Mouse (Mus musculus): ENCODE measurements at regions not wholly inside any gene's neighbourhood (a gene's known extent, or its start where the extent isn't known, plus 50 kb on each side); places are given as distances from the start of the nearest gene placed in this dataset.

DNA sequence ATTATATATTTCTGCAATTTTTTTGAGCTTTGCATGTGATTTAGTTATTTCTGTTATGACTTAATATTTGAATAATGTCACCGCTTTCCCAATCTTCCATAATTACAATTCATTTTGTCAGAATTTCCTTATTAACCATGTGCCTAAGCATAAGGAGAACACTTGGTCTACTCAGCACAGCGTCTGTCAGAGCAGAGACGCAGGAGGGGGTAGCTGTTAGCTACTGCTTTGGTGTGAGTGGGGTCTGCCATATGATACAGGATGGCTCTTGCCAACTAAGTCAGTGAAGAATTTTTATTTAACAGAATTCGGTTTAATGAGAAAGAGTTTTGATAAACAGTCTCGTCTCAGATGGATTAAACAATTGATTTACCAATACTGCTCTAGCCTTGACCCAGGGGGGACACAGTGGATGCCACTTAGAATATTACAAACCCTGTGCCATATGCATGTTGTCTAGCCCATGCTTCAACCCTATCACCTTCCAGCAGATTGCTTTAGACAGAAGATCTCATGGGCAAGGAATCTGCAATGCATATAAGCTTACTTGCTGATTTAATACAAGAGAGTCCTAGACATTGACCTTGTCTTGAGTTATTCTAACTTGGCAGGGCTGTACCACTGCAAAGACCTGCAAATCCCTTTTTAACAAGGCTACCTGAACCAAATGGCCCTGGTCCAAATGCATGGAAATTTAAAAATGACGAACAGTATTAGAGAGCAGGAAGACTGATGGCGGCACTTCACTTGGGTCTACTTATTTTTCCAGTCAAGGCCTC is 434.9 kb downstream of the Rnf144b start:
- DNase-seq (ENCODE audit: inconsistent age in 2 of 2, low spot score in 1 of 2) = no peak

DNA sequence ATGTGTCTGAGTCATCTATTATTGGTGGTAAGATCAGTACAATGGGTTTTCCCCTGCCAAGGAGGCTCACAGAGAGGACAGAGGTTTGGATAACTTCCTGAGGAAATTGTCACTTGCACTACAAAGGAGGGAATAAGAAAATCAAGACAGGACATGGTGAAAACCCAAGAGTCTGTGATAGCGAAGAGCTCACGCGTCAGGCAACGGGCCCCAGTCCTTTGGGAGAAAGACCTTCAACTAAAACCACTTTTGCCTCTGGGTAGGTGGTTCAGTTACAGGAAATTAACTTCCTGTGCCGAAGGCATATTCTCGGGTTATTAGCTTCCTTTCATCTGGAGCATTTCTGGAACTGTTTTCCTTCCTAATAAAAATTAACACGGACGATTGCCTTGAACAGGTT is 440.4 kb downstream of the Rnf144b start:
- DNase-seq (ENCODE audit: inconsistent age in 2 of 2, low spot score in 1 of 2) = no peak

DNA sequence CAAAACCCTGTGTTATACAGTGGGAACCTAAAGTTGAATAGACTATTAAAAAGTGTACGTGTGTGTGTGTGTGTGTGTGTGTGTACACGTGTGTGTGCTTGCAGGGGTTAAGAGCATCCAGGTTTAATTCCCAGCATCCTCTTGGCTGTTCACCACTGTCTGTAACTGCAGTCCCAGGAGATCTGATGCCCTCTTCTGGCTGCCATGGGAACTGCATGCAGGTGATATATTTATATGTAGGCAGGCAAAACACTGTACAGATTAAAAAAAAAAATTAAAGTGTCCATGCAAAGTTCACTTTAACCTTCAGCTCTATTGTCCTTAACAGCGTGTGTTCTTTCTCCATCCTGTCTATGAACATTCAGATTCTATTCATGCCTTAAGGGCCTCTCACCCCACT is 454.1 kb downstream of the Rnf144b start:
- peak in 1 of 2 experiments; percentile 30 for DNase-seq (ENCODE audit: inconsistent age in 2 of 2, low spot score in 1 of 2)

DNA sequence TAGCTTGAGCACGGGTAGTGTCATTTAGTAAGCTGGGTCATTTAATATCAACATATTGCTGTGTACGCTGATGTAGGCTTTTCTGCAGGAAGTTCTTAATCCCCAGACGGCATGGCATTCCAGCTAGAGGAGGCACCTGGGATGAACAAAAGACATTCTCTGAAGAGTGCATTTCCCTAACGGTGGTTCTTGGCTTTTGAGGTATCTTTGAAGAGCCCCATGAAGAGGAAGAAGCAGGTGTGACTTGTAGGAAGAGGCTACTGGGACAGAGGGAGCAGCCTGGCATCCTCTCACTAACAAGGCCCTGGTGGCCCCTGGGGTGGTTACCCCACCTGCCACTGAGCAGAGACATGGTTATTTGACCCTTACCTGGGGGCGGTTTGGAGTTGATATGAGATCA is 457.7 kb downstream of the Rnf144b start:
- DNase-seq (ENCODE audit: inconsistent age in 2 of 2, low spot score in 1 of 2) = no peak

DNA sequence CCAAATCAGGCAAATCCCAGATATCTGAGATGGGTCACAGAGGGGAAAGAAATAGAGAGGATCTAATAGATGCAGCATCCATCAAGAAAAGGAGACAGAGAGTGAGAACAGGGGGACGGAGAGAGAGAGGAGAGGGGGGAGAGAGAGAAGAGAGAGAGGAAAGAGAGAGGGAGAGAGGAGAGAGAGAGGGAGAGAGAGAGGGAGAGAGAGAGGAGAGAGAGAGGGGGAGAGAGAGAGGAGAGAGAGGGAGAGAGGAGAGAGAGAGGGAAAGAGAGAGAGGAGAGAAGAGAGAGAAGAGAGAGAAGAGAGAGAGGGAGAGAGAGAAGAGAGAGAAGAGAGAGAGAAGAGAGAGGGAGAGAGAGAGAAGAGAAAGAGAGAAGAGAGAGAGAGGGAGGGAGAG is 462.7 kb downstream of the Rnf144b start:
- no peak for DNase-seq (ENCODE audit: inconsistent age in 2 of 2, low spot score in 1 of 2)

DNA sequence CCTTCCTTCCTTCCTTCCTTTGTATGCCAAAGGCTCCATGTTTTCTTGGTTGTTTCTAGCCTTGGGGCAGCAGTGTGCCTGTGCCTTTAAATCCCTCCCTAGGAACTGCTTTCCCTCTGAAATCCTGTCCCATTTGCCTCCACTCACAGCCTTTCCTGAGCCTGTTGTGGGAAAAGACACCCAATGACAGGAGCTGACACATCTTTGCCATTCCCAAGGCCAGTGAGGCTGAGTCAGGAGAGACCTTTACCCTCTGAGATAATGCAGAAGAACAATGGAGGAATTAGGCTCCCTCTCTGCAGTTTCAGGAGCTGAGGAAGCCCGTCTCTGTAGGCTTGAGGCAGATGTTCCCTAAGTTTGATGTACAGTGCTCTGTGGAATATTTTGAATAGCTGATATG is 480.2 kb downstream of the Rnf144b start:
- peak; percentile 61 to 82 for DNase-seq (ENCODE audit: inconsistent age in 2 of 2, low spot score in 1 of 2)

DNA sequence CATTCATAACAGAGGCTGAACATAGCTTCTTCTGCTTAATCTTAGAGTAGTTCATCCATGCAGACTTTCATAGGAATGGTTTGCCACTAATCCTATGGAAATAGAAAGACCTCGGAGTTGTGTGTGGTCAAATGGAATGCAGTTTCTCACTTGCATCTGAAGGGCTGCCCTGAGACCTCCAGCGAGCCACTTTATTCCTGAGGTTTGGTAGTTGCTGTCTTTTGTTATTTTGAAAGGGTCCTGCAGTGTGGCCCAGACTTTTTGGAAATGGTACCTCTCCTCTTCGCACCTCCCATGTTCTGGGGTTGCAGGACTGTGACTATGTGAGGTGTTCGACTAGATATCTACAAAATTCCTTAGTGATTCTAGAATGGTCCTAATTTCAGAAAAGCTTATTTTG is 489.0 kb downstream of the Rnf144b start:
- DNase-seq (ENCODE audit: inconsistent age in 2 of 2, low spot score in 1 of 2) = no peak

DNA sequence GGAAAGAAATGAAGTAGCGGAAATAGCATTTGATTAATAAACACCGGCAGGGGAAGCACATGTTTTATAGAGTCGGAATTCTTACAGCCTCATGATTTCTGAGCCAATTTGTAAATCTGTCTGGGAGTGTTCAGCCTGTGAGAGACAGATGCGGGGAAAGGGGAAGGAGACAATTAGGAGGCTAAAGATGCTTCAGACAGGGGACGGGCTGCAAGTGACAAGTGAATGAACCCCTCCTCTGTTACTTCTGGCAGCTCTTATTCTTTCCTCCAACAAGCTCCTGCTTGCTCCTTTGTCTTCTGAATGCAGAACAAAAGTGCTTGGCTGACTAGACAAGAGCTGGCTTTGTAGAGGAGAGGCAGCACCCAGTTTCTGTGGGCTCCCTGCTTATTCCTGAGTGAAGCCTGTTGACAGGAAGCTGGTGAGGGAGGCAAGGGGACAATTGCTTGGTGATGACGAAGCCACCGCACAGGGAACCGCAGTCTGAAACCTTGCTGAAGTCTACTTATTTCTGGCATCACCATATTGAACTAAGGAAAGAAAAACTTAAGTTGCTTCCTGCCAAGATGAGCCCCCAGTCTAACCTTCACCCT is 514.2 kb downstream of the Rnf144b start:
- DNase-seq (ENCODE audit: inconsistent age in 2 of 2, low spot score in 1 of 2) = no peak

DNA sequence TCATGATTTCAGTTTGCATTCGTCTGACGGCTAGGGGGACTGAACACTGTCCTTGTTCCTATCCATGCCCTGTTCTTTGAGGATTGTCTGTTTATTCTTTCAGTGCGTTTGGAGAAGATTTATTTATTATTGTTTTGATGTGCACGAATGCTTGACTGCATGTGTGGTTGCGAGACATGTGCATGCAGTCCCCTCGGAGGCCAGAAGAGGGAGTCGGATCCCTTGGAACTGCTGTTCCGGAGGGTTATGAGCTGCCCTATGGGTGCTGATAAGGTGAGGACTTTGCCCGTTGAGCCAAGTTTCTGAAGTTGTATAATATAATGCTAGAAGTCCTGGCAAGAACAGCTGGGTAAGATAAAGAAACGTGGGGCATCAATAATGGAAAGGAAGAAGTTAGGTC is 519.9 kb downstream of the Rnf144b start:
- DNase-seq (ENCODE audit: inconsistent age in 2 of 2, low spot score in 1 of 2) = no peak

DNA sequence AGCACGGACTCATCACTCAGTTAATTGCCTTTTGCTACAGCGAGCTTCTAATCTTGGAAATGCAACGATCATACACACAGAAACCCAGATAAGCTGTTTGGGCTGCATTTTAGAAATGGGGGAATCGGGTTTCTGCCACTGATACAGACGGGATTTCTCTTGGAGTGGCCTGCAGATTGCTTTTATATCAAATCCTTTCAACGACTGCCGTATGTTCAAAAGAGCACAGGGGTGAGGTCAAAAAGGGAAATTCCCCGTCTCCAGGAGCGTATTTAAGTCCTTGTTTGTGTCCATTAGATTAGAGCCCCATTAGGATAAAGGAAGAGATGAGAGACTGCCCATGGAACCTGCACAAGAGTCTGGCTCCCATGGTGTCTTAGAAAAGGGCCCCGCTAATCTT is 522.6 kb downstream of the Rnf144b start:
- DNase-seq (ENCODE audit: inconsistent age in 2 of 2, low spot score in 1 of 2) = no peak

DNA sequence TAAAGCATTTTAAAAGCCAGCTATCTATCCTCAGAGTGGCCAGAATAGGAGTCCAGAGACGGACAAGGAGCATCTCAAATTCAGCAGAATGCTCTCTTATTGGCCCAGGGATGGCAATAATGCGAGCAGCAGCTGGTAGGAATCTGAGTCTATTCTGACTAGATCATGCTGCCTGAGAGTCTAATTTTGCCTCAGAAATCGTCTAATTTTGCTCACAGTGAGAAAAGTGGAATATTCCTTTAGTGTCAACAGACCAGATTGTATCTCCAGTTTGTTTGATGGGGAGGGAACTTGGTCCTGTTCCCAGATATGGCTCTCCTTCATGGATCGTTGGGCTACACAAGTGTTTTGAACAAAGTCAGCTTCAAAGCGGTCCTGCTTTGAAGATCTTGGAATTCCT is 525.2 kb downstream of the Rnf144b start:
- no peak for DNase-seq (ENCODE audit: inconsistent age in 2 of 2, low spot score in 1 of 2)

DNA sequence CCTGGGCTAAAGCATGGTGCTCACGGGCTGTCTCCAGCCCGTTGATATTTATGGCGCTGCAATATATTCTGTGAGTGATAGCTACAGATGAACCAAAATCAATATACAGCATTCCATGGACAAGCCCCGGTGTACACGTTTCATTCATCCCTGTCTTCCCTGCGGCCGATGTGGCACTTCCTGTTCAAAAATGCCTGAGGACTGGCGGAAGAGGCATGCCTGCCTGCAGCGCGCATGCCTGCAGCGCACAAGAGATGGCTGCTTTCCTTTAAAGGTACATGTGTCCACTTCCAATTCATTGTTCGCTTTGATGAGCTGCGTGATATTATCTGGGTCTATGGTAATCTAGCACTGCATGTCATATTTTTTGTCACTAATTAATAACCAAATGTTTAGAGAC is 527.6 kb downstream of the Rnf144b start:
- DNase-seq (ENCODE audit: inconsistent age in 2 of 2, low spot score in 1 of 2) = no peak

DNA sequence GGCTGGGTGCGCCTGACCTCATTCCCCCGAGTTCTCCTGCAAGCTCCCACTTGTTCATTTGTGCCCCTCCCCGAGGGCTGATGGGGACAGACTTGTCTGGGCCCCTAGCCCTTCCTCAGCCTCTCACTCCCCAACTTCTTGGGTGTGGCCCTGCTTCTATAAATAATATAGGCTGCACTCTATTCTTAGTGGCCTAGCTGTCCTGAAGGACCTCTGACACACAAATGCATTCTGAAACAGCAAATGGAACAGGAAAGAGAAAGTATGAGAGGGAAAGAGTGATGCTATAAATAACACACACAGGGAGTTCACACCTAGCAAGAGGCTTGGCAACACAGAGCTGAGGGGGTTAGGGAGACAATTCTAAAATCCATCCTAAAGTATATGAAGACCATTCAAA is 544.0 kb downstream of the Rnf144b start:
- DNase-seq (ENCODE audit: inconsistent age in 2 of 2, low spot score in 1 of 2) = no peak

DNA sequence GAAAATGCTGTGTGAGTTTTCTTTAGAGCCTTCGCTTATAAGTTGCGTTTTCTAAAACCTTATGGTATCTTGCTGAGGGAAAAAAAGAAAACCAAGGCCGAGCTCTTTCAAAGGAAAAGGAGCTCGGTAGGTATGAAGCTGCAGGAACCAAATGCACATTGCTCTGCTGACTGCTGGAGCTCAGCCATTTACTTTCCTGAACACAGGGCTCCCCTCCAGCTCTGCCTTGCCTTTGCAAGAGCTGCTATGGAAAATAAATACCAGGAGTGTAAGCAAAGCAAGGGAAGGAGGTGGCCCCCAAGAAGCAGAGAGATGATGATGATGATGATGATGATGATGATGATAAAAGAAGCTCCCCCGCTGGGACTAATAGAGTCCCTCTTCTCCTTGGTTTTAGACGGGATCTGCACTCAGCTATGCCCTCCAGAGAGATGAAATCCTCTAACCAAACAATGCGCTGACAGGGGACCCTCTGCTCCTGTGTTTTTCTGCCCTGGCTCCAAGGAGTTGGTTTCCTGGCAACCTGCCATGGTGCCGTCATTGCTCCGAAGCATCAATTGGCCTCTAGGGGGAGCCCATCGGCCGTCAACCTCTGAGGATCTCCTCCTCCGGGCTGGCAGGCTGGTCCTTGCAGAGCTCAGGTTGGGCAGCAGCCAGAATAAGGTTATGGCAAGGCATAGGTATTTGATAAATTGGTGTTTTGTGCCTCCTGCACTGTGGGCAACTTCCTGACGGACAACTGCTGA is 544.7 kb downstream of the Rnf144b start:
- peak; percentile 89 to 96 for DNase-seq (ENCODE audit: inconsistent age in 2 of 2, low spot score in 1 of 2)

DNA sequence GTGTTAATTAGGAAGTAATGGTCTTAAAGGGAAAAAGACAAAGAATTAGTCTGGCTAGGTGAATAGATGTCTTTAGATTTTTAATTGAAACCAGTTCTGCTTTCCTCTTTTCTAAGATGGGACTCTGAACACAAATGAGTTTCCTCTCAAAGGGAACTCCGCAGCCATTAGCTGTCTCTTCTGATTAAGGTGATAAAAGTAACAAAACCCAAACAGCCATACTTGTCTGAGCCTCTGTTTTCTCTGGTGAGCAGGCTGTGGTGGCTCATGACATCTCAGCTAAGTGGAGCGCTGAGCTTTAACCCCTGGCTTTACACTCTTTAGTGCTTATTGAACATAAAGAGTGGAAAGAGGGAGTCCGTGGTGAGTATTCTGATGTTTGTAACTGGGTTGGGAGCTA is 565.7 kb downstream of the Rnf144b start:
- DNase-seq (ENCODE audit: inconsistent age in 2 of 2, low spot score in 1 of 2) = no peak

DNA sequence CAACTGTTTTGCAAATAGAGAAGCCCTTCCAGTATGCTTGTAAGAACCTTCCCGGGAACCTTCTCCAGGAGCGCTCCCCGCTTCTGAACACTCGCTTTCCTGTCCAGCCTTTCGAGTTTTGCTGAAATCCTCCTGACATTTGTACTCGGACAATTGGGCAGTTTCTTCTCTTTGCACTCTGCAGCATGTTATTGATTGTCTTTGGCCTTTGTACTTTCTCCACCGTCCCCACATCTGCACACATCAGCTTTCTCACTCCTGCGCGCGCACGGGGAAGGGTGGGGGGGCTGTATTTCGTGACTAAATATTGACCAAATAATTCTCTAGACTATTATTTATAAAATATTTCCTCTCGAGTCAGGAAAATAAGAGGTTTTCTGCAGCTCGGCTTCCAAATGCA is 567.2 kb upstream of the Id4 start:
- DNase-seq (ENCODE audit: inconsistent age in 2 of 2, low spot score in 1 of 2) = no peak

DNA sequence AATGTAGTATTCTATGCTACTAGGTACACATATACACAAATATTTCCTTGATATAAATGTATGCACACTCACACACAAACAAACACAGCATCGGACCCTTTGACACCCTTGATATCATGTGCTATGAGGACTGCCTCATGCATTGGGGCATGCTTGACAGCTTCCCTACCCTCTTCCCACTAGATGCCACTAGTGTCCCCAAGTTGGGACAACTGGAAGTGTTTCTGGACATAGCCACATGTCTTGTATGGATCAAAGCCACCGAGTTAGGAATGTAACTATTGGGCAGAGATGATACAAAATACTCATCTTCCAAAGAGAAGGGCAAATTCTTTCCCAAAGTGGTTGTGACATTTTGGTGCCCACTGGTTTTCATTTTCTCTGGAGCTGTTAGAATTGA is 565.2 kb upstream of the Id4 start:
- no peak for DNase-seq (ENCODE audit: inconsistent age in 2 of 2, low spot score in 1 of 2)

DNA sequence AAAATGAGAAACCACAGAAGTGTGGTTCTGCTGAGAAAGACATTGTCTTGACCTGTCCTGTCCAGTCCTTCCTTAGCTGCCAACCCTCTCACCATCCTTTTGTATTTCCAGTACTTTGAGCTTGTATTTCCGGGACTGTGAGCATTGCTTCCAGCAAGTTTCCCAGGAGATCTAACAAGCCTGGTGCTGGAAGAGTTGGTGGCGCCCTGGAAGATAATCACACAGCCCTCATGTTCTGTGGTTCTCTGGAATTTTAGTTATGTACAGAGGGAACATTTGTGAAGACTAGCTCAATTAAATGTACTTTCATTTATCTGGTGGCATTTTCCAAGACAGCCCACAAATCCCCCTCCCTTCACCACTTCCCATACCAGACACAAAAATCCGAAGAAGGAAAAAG is 560.5 kb upstream of the Id4 start:
- no peak for DNase-seq (ENCODE audit: inconsistent age in 2 of 2, low spot score in 1 of 2)

DNA sequence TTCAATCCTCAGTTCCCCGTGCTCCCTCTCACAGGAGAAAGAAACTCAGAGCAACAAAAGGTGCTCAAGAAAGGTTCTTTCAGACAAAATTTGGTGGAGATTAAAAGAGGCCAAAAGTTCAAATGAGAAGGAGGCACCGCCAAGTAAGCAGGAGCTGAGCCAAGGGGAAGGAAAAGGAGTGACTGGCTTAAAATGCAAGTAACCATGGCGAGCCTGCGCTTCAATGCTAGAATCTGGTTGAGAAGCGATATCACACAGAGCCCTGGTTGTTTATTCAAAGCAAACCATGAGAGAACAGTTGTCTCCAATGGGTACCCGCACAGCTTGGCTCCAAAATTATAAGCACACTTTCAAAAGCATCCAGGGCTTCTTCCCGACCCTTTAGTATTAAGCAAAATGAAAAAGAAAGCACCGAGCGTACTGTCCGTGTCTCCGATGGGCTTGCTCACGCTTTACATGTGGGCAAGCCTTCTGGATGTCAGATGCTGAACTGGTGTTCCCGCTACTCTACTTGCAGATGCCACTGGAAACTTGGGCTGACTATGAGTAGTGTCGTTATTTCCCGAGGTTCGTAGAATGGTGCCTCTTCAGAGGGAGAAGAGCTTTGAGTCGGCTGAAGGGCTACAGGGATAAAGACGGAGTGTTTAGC is 552.9 kb upstream of the Id4 start:
- DNase-seq (ENCODE audit: inconsistent age in 2 of 2, low spot score in 1 of 2) = no peak

DNA sequence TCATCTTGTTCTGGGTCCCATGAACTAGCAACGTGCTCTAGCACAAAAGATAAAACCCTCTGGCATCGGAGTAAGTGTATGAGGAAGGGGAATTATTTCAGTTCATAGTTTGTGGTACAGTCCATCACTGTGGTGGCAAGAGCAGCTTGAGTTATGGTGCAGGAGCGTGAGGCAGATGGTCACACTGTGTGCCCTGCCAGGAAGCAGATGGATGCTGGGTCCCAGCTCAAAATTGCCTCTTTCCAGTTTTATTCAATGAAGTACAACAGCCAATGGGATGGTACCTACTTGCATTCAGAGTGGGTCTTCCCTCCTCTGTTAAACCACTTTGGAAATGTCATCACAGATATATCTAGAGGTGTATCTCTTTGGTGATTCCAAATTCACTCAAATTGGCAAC is 551.7 kb upstream of the Id4 start:
- DNase-seq (ENCODE audit: inconsistent age in 2 of 2, low spot score in 1 of 2) = no peak

DNA sequence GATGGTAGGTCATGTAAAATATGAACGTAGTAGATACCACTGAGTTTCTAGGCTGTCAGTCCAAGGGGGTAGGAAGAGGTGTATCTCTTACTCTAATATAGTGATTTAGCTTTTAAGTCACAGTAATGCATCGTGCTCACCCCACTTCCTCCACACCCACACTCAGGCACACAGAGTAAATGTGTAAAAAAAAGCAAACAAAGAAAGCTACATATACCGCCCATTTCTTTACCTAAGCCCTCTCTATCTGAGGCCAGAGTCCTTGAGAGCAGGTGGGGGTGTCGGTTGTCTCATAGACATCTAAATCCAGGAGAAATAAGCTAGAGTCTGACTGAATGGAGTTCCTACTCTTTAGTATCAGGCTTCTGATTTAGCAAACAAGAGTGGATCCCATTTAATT is 548.5 kb upstream of the Id4 start:
- no peak for DNase-seq (ENCODE audit: inconsistent age in 2 of 2, low spot score in 1 of 2)

DNA sequence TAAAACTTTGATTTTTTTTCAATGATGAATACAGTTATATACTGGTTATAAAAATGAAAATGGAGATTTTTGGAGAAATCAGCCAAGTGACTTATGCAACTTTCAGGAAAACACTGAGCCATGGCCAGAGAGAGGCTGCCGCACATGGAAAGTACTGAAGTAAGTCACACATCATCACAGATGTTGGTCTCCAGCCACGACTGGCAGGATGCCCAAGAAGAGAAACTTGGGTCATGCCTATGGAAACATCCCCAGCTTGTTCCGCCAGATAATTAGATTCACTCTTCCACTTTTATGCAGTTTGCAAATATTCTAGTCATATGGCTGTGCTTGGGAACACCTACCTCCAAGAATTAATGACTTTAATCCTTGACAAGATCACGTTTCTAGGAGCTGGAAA is 544.8 kb upstream of the Id4 start:
- no peak for DNase-seq (ENCODE audit: inconsistent age in 2 of 2, low spot score in 1 of 2)

Data from adrenal gland, adult (tissue).